Mouse (Mus musculus) embryonic fibroblast, embryonic 13.5 days (primary cell): ENCODE measurements around the gene Pacrg. TPM values are rescaled to one million over a fixed set of nuclear protein-coding genes. Genes with fewer than 3 reads are reported as not detected.

Experiments
- H3K27ac ChIP-seq: 2 replicates; pipeline ENCODE4 v1.5.1; 2012; ENCODE audit warnings: low read length, control low read depth, inconsistent platforms; ENCODE audit not compliant: insufficient read depth
- H3K4me1 ChIP-seq: 2 replicates; pipeline ENCODE4 v1.6.1; 2011; ENCODE audit warnings: low read length; ENCODE audit not compliant: control insufficient read depth, insufficient read depth
- H3K4me3 ChIP-seq: 2 replicates; pipeline ENCODE4 v1.5.1; 2011; ENCODE audit warnings: mild to moderate bottlenecking, control low read depth, low read length; ENCODE audit not compliant: insufficient read depth
- CTCF ChIP-seq: IDR thresholded peaks from 2 replicates; pipeline ENCODE4 v1.5.1; 2011; ENCODE audit warnings: mild to moderate bottlenecking, control low read depth, low read length, moderate library complexity, borderline replicate concordance; ENCODE audit not compliant: insufficient read depth
- POLR2A ChIP-seq: IDR thresholded peaks from 2 replicates; pipeline ENCODE4 v1.6.1; 2011; ENCODE audit warnings: low read depth, mild to moderate bottlenecking, control low read depth, low read length, moderate library complexity
- polyA plus RNA-seq: library from polyadenylated mRNA; stranded (reverse); fragments of >200 nt; gene quantifications from 2 replicates; pipeline ENCODE4 v1.2.4, GENCODE M21; 2011; ENCODE audit warnings: low read depth; ENCODE audit not compliant: missing spikeins, insufficient read length

The Pacrg gene
- polyA plus RNA-seq, 1 experiment, result 0.58 TPM

DNA sequence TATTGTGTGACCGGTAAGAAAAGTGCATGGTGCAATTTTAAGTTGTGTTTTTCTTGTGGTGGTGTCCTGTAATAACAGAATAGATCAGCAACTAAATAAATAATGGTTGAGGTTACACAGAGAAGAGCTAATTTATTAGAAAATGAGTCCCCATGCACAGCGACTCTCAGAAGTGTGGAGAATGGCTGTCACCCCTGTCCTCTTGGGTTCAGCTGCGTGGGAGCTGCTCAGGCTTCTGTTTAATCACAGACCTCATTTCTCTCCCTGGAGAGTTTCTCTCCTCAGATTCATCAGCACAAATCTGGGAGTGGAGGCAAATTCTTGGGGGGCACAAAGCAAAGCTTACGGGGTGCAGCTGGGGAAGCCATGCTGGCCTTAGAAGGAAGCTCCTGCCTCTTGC is 163.0 kb downstream of the Pacrg start:
- no peak for TF ChIP-seq CTCF
- no peak for TF ChIP-seq POLR2A
- H3K4me3 ChIP-seq, result no peak overlapping the region

DNA sequence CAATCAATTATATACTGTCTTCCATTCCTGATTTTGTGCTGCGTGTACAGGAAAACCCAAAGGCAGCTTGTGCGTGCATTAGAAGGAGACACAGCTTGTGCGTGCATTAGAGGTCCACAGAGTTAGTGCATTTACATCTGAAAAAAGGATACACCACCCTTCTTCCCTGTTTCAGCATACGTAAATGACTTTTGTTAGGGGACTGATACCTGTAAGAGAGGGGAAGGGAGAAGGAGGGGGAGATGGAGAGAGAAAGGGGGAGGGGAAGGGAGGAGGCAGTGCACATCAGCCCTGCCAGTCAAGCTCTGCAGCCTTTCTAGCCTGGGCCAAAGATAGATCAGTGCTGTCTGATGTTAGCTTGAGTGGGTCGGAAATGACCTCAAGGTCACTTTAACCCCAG is 164.6 kb downstream of the Pacrg start:
- Histone ChIP-seq H3K4me1 (peaks cover 7% of the 10 kb centered on the region), H3K27ac (no peak overlapping the region)

More for the DNA sequence above, 163.0 kb downstream of the Pacrg start:
- no peak overlapping the region for H3K27ac ChIP-seq
- peaks cover 7% of the 10 kb centered on the region for H3K4me1 ChIP-seq

DNA sequence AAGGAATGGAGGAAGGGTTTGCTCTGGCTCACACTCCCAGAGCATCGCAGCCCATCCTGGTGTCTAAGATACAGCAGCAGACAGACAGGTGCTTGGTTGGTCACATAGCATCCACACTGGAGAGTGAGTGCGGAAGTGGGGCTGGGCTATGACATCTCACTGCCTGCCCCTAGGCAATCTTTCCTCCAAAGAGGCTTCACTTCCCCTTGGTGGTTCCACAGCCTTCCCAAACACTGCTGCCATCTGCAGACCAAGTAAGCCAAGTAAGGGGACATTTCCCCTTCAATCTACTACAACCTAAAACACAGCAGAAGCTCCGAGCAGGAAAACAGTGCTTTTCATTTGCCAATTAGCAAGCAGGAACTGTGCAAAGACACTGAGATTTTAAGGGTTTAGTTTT is 165.1 kb downstream of the Pacrg start:
- peaks cover 7% of the 10 kb centered on the region for H3K4me1 ChIP-seq
- no peak overlapping the region for H3K4me3 ChIP-seq
- TF ChIP-seq CTCF (no peak), POLR2A (no peak)
- no peak overlapping the region for H3K27ac ChIP-seq

More for the DNA sequence above, 164.6 kb downstream of the Pacrg start:
- TF ChIP-seq CTCF (no peak), POLR2A (no peak)
- H3K4me3 ChIP-seq, result no peak overlapping the region

DNA sequence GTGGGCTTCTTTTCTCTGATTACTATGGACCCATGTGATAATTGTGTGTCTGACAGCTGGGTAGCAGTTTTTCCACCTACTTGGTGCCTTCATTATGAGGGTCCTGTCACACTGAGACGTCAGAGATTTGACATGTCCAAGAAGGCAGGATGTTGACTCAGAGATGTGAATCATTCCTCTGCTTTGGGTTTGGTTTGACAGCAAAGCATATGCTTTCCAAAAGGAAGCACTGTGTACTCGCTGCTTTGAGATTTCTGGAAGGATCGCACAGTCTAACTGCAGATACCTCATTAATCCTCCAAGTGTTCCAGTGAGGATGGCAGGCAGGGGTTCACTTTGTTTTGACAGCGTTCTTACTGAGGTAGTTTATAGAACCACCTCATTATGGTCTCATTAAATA is 178.8 kb downstream of the Pacrg start:
- TF ChIP-seq POLR2A (no peak), CTCF (no peak)
- no peak overlapping the region for H3K4me3 ChIP-seq

DNA sequence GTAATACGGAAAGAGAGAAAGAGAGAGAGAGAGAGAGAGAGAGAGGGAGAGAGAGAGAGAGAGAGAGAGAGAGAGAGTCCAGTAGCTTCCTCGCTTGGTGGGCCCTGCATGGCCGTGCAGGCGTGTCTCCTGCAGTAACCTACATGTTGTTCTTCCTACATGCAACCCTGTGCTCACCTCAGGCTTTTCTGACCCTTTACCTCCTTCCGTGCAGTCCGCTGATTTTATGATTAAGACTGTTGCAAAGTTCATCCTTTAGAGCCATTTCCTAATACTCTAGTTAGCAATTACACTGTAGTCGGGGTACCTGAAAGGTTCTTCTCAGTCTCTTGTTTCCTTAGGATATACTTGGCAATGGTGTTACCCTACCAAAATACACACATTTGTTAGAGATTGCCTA is 196.5 kb downstream of the Pacrg start:
- Histone ChIP-seq H3K27ac (no peak overlapping the region), H3K4me3 (no peak overlapping the region), H3K4me1 (no peaks in the 10 kb centered on the region)
- no peak for TF ChIP-seq POLR2A
- no peak for TF ChIP-seq CTCF

More for the DNA sequence above, 178.8 kb downstream of the Pacrg start:
- peaks cover 4% of the 10 kb centered on the region; the same call in 1 of the 2 replicates for H3K4me1 ChIP-seq
- H3K27ac ChIP-seq, result no peak overlapping the region; the same call in 1 of the 2 replicates

GRCm38 (mm10) chr17:10639816-10640215 is 200.3 kb downstream of the Pacrg start:
- no peak overlapping the region for H3K4me3 ChIP-seq
- 0 out of 2 replicates have a peak, but pooled peaks cover 4% of the 10 kb centered on the region for H3K4me1 ChIP-seq
- TF ChIP-seq POLR2A (no peak), CTCF (no peak)
- no peak overlapping the region for H3K27ac ChIP-seq

DNA sequence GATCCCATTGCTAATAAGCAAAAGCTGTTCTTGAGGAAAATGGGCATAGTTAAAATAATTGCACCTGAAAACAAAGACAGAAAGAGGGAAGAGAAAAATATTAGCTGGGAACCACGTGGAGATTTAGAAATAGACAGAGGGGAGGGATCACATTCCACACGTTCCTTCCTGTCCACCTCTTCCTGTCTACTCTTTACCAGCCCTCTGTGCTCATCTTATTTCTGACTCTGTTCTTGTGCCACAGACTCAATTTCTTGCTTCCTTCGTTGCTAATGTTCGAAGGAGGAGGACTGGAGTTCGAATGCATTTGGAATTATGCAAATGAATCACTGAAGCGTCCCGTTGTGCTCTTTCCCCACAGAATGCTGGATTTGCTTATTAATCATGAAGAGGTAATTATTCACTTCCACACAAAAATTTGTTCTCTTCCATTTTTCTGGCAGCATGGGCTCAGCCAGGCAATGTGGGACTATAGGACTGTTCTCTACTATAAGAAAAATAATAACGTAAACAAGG is 204.1 kb downstream of the Pacrg start:
- no peak overlapping the region for H3K4me3 ChIP-seq
- H3K4me1 ChIP-seq, result 0 out of 2 replicates have a peak, but pooled peaks cover 4% of the 10 kb centered on the region

DNA sequence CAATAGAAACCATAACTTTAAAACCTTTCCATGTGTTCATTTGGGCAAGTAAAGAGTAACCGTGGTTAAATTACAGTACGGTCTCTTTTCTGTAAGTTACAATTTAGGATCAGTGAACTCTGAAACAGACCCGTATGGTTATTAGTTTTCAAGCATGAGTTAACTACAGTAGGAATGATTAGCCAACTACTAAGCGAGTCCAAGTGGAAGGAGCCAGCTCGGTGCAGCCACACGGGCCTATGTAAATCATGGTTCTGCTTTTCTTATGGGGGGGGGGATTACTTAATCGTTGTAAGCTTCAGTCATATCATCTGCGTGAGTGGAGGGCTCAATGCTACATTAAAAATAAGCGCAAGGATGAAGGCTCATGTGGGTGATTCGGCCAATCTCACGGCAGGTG is 204.6 kb downstream of the Pacrg start:
- no peak for TF ChIP-seq POLR2A
- Histone ChIP-seq H3K4me3 (no peak overlapping the region), H3K27ac (no peak overlapping the region), H3K4me1 (0 out of 2 replicates have a peak, but pooled peaks cover 4% of the 10 kb centered on the region)

More for the DNA sequence above, 204.1 kb downstream of the Pacrg start:
- no peak overlapping the region for H3K27ac ChIP-seq
- TF ChIP-seq POLR2A (no peak), CTCF (no peak)

DNA sequence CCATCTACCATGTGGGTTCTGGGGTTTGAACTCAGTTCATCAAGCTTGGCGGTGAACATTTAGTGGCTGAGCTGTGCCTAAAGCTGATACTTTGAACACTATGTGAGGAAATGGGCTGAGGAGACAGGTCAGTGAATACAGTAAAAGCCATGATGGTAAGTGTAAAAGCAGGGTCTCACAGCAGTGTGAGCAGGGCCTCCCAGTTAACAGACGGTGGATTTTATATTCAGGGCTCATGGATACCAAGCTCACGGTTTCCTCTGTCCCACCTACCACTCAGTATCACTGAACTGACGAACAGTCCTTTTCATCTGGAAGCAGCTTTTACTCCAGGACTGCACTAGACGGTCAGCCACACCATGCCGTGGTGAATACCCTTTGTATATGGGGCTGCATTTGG is 205.1 kb downstream of the Pacrg start:
- H3K4me3 ChIP-seq, result no peak overlapping the region
- H3K4me1 ChIP-seq, result 0 out of 2 replicates have a peak, but pooled peaks cover 4% of the 10 kb centered on the region
- H3K27ac ChIP-seq, result no peak overlapping the region
- TF ChIP-seq CTCF, result no peak
- TF ChIP-seq POLR2A, result no peak

DNA sequence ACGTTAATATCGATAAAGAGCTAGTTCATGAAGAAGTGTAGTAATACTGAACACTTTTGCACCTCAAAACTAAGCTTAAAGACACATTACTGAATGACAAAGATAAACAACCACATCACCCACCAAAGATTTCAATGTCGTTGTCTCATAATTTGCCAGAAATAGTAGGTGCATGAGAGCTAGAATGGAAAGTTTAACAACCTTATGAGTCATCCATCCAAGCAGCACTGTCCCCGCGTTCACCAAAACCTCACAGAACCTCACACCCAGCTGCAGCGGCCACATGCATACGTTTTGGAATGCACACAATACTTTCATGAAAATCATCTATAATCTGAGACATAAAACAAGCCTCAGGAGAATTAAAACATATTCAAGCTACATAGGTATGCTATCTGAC is 206.3 kb downstream of the Pacrg start:
- H3K27ac ChIP-seq, result no peak overlapping the region
- TF ChIP-seq POLR2A (no peak), CTCF (no peak)
- H3K4me1 ChIP-seq, result 0 out of 2 replicates have a peak, but pooled peaks cover 4% of the 10 kb centered on the region
- H3K4me3 ChIP-seq, result no peak overlapping the region
